Mouse (Mus musculus) limb, embryonic 12.5 days (tissue): ENCODE measurements around the gene Cnga1. TPM values are rescaled to one million over a fixed set of nuclear protein-coding genes. Genes with fewer than 3 reads are reported as not detected.

ENCODE experiments used
- ATAC-seq: fragments of 200-750 bp; cut with Nextera tagmentation; 2 replicates; pipeline ENCODE4 v1.8.0; 2017; ENCODE audit warnings: low read depth, moderate TSS enrichment; ENCODE audit not compliant: insufficient number of reproducible peaks, insufficient read depth, low FRiP score, low TSS enrichment
- H3K27ac ChIP-seq: fragments of 300-500 bp; sonication (generic); 2 replicates; pipeline ENCODE4 v1.5.1; 2016; ENCODE audit warnings: mild to moderate bottlenecking, moderate library complexity
- H3K27me3 ChIP-seq: fragments of 300-500 bp; sonication (generic); 2 replicates; pipeline ENCODE4 v1.6.1; 2016; ENCODE audit warnings: mild to moderate bottlenecking, moderate library complexity
- H3K36me3 ChIP-seq: fragments of 300-500 bp; sonication (generic); 2 replicates; pipeline ENCODE4 v1.6.1; 2016; ENCODE audit warnings: mild to moderate bottlenecking, moderate library complexity
- H3K4me1 ChIP-seq: fragments of 300-500 bp; sonication (generic); replicated peaks from 2 replicates; pipeline ENCODE4 v1.6.1; 2016
- H3K4me2 ChIP-seq: fragments of 300-500 bp; sonication (generic); 2 replicates; pipeline ENCODE4 v1.6.1; 2016; ENCODE audit warnings: mild to moderate bottlenecking, moderate library complexity
- H3K4me3 ChIP-seq: fragments of 300-500 bp; sonication (generic); replicated peaks from 2 replicates; pipeline ENCODE4 v1.5.1; 2016; ENCODE audit warnings: mild to moderate bottlenecking
- H3K9ac ChIP-seq: fragments of 300-500 bp; sonication (generic); replicated peaks from 2 replicates; pipeline ENCODE4 v1.6.1; 2016; ENCODE audit warnings: mild to moderate bottlenecking, moderate library complexity
- H3K9me3 ChIP-seq: fragments of 300-500 bp; sonication (generic); 2 replicates; pipeline ENCODE4 v1.6.1; 2016; ENCODE audit warnings: mild to moderate bottlenecking, moderate library complexity
- WGBS: fragments of 180-500 bp; shearing (Covaris S2); methylation state at CpG from one replicate; pipeline ENCODE4 v1.1.7; 2016; 5-methylcytosine and 5-hydroxymethylcytosine counted together
- polyA plus RNA-seq: library from polyadenylated mRNA; unstranded; fragments of >200 nt; fragmentation: Nextera tagmentation; extraction: Ambion mirVana; gene quantifications from 2 replicates; pipeline ENCODE4 v1.2.1, GENCODE M21; 2016

The Cnga1 gene
- polyA plus RNA-seq, result not detected in 2 replicates

DNA sequence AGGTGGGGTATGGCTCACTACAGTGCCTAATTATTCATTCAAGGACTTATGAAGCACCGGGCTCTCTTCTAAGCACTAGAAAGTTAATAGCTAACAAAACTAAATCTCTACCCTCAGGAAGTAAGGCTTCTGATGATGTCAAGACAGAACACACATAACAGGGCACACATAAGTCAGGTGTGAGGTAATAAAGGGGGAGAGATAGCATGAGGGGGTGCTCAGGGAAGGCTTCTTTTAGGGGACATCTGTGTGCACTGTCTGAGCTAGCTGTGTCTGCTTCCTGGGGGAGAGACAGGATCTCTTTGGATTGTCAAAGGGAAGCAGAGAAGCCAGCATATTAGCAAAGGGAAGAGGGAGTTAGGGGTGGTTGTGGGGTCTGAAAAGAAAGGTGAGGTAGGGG, at the start of gene Cnga1:
Gene Cnga1 (minus strand): TSS at position 101 of the 400 bp plus-strand sequence.
- Histone ChIP-seq H3K27ac (no peak within 1 kb of the TSS), H3K4me2 (no peak within 1 kb of the TSS), H3K27me3 (peaks cover 31% of the 10 kb centered on the region; the same call in 1 of the 2 replicates), H3K4me1 (peaks cover 8% of the 10 kb centered on the region), H3K36me3 (no peaks in the 10 kb centered on the region), H3K9me3 (no peaks in the 10 kb centered on the region), H3K4me3 (no peak within 1 kb of the TSS), H3K9ac (no peak within 1 kb of the TSS)
- 60% methylated on average over 1 of the region's 1 CpGs for WGBS
- no peak for ATAC-seq

DNA sequence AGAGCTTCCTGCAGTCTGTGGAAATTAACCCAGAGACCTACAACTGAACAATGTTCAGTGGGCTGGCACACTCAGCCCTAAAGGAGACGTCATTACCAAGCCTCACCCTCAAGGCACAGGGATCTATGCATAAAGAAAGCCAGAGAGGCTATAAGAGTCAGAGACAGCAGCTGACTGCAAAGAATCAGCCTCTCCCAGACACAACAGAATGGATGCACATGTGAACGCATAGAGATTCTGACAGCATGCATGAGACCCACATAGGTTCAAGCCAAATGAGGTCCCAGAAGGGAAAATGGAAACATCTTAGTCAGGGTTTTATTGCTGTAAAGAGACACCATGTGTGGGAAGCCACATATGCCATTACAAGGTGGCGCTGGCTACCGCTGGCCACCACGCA, 46.4 kb upstream of the Cnga1 start:
- no peaks in the 10 kb centered on the region for H3K36me3 ChIP-seq
- H3K4me2 ChIP-seq, result no peak overlapping the region
- no peak for ATAC-seq
- H3K4me3 ChIP-seq, result no peak overlapping the region
- no peak overlapping the region for H3K9ac ChIP-seq
- no peaks in the 10 kb centered on the region for H3K9me3 ChIP-seq
- H3K27me3 ChIP-seq, result no peaks in the 10 kb centered on the region
- H3K4me1 ChIP-seq, result no peaks in the 10 kb centered on the region
- H3K27ac ChIP-seq, result no peak overlapping the region
- 92% methylated on average over 5 of the region's 5 CpGs for WGBS

DNA sequence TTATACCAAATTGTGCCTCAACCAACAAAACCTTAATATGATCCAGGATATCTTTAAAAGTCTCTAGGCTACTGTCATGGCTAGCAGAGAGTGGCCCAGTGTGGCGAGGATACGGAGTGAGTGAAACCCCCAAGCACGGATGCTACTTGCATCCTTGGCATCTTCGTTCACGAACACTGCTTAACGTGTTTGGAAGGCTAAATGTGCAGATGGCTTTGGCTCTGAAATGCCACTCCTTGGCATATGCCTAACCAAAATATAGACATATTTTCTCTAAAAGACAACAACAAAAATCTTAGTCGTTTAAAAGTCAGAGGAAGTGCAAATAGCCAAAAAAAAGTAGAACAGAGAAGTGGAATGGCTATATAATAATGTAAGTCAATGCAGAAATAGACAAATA, 45.5 kb upstream of the Cnga1 start:
- Histone ChIP-seq H3K27me3 (no peaks in the 10 kb centered on the region), H3K27ac (no peak overlapping the region), H3K9me3 (no peaks in the 10 kb centered on the region), H3K4me2 (no peak overlapping the region), H3K4me3 (no peak overlapping the region), H3K36me3 (no peaks in the 10 kb centered on the region), H3K4me1 (no peaks in the 10 kb centered on the region), H3K9ac (no peak overlapping the region)
- 90% methylated on average over 7 of the region's 7 CpGs for WGBS
- ATAC-seq, result no peak

DNA sequence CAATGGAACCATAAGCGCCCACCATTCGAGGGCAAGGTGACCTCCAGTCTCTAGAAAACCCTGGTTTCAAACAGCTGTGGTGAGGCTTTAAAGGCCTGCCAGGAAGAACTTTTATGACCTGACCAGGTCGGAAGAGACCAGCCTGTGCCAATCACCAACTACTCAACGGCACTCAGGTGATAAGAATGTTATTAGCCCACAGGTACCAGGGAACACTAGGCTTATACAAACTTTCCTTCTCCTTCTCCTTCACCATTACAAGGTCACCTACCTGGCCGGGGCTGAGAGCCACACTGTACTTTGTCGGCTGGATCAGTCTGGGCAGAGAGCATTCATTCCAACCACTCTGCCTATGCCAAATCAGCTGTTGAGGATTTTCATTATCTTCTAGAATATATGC, 37.4 kb upstream of the Cnga1 start:
- H3K9me3 ChIP-seq, result 0 out of 2 replicates have a peak, but pooled peaks cover 6% of the 10 kb centered on the region
- H3K9ac ChIP-seq, result no peak overlapping the region
- no peaks in the 10 kb centered on the region for H3K27me3 ChIP-seq
- 71% methylated on average over 6 of the region's 6 CpGs for WGBS
- no peak for ATAC-seq
- no peak overlapping the region for H3K27ac ChIP-seq
- no peaks in the 10 kb centered on the region for H3K36me3 ChIP-seq
- no peaks in the 10 kb centered on the region for H3K4me1 ChIP-seq
- no peak overlapping the region for H3K4me2 ChIP-seq
- H3K4me3 ChIP-seq, result no peak overlapping the region

DNA sequence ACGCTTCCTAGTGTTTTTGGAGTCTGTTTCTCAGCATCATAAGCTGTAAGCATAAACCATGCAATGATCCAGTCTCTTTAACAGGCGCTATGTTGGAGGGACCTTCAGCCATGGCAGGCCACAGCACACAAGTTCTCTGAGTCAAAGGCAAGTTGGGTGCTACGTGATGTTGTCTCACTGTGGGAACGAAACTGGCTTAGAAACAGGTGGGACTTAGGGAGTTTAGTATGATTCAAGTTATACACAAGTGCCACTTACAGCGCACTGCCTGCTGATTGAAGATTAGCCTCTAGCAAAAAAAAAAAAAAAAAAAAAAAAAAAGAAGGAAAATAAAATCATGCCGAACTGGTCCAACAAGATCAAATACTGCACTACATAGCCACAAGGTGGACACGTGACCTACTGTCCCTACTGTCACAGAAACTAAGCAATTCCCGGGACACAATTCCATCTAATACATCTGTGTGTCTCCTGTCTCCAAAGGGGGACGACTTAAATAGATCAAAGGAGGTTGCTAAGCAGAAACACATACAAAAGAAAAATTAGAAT, 31.0 kb upstream of the Cnga1 start:
- Histone ChIP-seq H3K4me3 (no peak overlapping the region), H3K9me3 (no peaks in the 10 kb centered on the region), H3K36me3 (no peaks in the 10 kb centered on the region), H3K4me1 (no peaks in the 10 kb centered on the region), H3K27me3 (no peaks in the 10 kb centered on the region), H3K4me2 (no peak overlapping the region), H3K27ac (no peak overlapping the region), H3K9ac (no peak overlapping the region)
- no peak for ATAC-seq
- WGBS, result 80% methylated on average over 9 of the region's 9 CpGs

DNA sequence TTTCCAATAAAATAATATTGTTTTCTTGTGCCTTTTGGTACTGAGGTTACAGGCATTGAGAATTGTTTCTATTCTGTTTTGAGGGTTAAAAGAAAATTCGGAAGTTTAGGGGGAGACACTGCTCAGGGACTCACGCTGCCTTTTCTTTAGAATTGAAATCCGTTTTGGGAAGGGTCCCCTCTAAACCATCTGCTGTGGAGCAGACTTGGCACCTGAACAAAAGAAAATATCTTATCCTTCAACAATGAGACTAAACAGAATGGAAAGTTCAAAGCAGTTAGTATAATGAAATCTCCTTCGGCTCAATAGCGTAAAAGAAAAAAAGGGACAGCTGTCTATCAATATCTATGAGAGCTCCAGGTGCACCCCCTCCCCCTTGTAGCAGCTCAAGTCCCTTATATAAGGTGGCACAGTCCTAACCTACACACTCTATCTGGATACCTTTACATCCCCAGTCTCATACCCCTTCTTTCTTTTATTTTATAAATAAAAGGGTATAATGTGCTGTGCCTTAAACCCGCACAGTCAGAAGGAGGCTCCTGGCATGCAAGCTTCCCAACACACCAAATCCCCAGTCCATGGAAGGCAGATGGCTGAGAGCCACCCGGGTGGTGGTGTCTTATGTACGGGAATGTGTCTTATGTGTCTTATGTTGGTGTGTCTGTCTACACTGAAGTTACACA, 27.1 kb upstream of the Cnga1 start:
- H3K9ac ChIP-seq, result no peak overlapping the region
- WGBS, result 77% methylated on average over 8 of the region's 8 CpGs
- no peak for ATAC-seq

DNA sequence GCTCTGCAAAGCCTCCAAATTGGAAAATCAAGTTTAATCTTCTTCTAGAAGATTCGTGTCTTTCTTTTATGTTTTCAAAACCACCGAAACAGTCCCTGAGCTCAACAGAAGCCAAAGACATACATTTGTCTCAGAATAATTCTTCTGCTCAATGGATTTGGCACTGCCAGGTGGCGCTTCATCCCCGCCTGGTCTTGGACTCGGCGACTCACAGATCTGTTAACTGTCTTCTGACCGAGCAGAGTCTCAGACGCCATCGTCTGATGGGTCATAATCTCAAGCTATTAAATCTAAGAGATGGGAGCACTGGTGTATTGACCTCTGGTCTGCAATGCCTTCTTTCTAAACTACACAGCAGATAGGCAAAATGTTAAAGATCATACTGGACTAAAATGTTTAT, 24.3 kb upstream of the Cnga1 start:
- Histone ChIP-seq H3K36me3 (no peaks in the 10 kb centered on the region), H3K4me1 (no peaks in the 10 kb centered on the region), H3K9me3 (no peaks in the 10 kb centered on the region), H3K27ac (no peak overlapping the region), H3K27me3 (no peaks in the 10 kb centered on the region), H3K4me3 (no peak overlapping the region), H3K9ac (no peak overlapping the region), H3K4me2 (no peak overlapping the region)
- 84% methylated on average over 9 of the region's 9 CpGs for WGBS
- no peak for ATAC-seq

More for the DNA sequence above, 27.1 kb upstream of the Cnga1 start:
- Histone ChIP-seq H3K9me3 (no peaks in the 10 kb centered on the region), H3K27me3 (no peaks in the 10 kb centered on the region), H3K27ac (no peak overlapping the region), H3K36me3 (no peaks in the 10 kb centered on the region), H3K4me2 (no peak overlapping the region), H3K4me3 (no peak overlapping the region), H3K4me1 (no peaks in the 10 kb centered on the region)

DNA sequence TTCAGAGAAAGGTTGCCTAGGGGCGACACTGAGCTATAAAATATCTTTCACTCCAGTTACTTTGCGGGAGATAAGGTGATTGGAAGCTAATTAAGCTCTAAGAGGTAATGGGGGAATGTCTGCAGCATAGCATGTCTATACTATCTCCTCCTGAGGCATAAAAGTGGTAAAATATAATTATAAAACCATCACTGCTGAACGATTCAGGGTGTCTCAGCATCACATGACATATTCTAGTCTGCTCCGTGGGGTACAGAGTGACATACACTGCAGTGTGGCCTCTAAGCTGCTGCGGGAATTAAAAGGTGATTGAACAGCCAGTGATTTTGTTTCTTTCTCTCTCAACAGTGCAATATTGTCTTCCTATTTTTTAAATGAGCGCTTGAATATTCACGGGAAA, 22.4 kb upstream of the Cnga1 start:
- Histone ChIP-seq H3K9me3 (no peaks in the 10 kb centered on the region), H3K4me2 (no peak overlapping the region), H3K36me3 (no peaks in the 10 kb centered on the region), H3K27me3 (no peaks in the 10 kb centered on the region), H3K4me3 (no peak overlapping the region), H3K9ac (no peak overlapping the region), H3K27ac (no peak overlapping the region), H3K4me1 (no peaks in the 10 kb centered on the region)
- no peak for ATAC-seq
- WGBS, result 81% methylated on average over 7 of the region's 7 CpGs

DNA sequence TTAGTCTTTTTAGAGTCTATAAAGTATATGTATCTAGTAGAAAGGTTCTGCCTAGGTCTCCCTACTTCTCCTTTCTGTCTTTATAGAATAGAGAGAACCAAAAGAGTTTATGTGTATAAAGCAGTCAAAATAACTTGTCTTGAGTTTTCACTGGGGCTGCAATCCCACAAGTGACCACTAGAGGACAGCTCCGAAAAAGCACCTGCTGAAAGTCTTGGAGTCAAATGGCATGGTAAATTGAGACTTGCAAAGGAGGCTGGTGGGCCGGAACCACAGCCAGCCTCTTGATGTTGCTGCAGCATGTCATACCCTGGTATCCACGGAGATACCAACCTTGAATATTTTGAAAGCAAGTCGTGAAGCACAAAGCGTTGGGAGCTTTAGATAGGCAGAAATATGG, 21.2 kb upstream of the Cnga1 start:
- WGBS, result 23% methylated on average over 5 of the region's 5 CpGs
- no peak overlapping the region for H3K4me2 ChIP-seq
- ATAC-seq, result no peak
- no peak overlapping the region for H3K9ac ChIP-seq
- no peak overlapping the region for H3K27ac ChIP-seq
- H3K4me1 ChIP-seq, result no peaks in the 10 kb centered on the region
- no peaks in the 10 kb centered on the region for H3K9me3 ChIP-seq
- H3K36me3 ChIP-seq, result no peaks in the 10 kb centered on the region
- no peaks in the 10 kb centered on the region for H3K27me3 ChIP-seq
- H3K4me3 ChIP-seq, result no peak overlapping the region

DNA sequence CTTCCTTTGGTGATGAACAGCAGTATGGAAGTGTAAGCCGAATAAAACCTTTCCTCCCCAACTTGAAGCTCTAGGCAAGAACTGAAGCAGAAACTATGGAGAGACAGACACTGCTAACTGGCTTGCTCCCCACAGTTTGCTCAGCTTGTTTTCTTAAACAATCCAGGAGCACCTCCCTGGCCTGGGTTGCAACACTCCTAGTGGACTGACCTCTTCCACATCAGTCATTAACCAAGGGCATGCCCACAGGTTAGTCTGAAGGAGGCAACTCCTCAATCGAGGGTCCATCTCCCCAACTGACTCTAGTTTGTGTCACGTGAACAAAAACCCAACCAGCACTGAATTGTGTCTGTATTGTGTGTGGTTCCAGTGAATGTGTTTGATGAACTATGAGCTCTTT, 20.8 kb upstream of the Cnga1 start:
- Histone ChIP-seq H3K9ac (no peak overlapping the region), H3K4me3 (no peak overlapping the region), H3K4me1 (no peaks in the 10 kb centered on the region), H3K27ac (no peak overlapping the region), H3K4me2 (no peak overlapping the region), H3K27me3 (no peaks in the 10 kb centered on the region), H3K9me3 (no peaks in the 10 kb centered on the region), H3K36me3 (no peaks in the 10 kb centered on the region)
- no peak for ATAC-seq
- WGBS, result 56% methylated on average over 3 of the region's 3 CpGs

DNA sequence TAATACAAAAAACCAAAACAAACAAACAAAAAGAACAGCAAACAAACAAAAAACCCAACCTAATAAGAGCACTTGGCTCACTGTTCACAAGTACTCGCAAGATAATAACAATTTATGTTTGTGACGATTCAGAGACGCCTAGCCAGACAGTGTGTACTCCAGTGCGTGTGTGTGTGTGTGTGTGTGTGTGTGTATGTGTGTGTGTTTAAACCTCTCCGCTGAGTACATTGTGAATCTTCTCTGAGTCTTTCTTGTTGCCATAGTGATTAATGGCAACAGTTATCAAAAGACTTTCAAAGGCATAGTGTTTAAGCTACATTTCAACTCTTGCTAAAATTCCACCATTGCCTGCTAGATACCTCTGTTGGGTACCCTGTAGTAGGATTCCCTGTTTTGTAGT, 20.1 kb upstream of the Cnga1 start:
- Histone ChIP-seq H3K4me3 (no peak overlapping the region), H3K9me3 (no peaks in the 10 kb centered on the region), H3K36me3 (no peaks in the 10 kb centered on the region), H3K9ac (no peak overlapping the region), H3K27me3 (no peaks in the 10 kb centered on the region), H3K4me1 (no peaks in the 10 kb centered on the region), H3K4me2 (no peak overlapping the region), H3K27ac (no peak overlapping the region)
- no peak for ATAC-seq
- 94% methylated on average over 5 of the region's 5 CpGs for WGBS
